Mouse (Mus musculus) gastrocnemius, adult 8-10 months (tissue): ENCODE data around the gene Pla2g10. TPM values are rescaled to one million over a fixed set of nuclear protein-coding genes. Genes with fewer than 3 reads are reported as not detected.
"Not testable (repeated sequence)": the region's sequence is repeated elsewhere in the genome, so short reads cannot be mapped to it uniquely, and the experiment has no call there.

Experiments used
- DNase-seq, 2 experiments: peaks; one replicate each; pipeline ENCODE4 v3.0.0; 2022; ENCODE audit warnings: low spot score in 2 of 2
- total RNA-seq, 4 experiments: library from RNA; stranded (reverse); gene quantifications; 2 replicates each; pipeline ENCODE4 v1.2.4; 2022

Pla2g10 gene
- not detected for total RNA-seq

DNA sequence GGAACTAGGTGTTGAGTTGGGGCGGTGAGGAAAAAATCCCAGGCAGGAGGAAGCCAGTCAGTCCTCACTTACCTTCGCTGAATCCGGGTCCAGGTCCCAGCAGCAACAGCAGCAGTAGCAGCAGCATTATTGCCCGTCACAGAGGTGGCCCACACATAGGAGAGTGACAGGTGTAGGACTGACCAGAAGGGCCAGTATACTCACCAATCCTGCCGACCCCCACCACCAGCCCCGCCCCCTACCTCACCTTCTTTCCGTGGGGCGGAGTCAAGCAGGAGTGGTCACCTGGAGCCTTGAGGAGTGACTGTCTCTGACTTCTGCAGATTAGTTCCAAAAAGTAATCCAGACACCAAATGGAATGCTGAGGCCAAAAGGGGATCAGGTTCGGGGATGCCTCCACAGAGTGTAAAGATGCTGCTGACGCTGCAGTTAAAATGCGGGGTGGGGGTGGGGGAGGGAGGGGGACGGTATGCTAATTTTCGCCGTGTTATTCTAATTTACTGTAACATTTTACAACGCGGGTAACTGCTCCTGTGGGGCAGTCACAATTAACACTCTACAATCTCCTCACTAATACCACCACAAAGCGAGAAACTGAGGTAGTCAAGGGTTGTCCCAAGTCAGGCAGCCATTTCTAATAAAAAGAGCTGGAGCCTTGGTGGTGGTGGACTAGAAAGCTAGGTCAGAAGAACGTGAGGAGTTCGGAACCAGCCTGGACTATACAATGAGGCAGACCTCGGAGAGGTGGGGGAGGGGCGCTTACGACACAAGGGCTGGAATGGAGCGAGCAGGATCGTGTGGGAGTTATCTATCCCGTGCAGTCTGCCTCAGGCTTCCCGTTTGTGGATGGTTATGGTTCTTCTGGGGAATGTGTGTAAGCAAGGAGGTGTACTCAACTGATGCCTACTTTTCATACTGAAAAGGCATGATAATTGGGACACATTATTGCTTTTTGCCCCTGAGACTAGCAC is at the start of gene Pla2g10:
Pla2g10 (minus strand) TSS at position 699 of the 971 bp plus-strand sequence.
- no peak for DNase-seq

DNA sequence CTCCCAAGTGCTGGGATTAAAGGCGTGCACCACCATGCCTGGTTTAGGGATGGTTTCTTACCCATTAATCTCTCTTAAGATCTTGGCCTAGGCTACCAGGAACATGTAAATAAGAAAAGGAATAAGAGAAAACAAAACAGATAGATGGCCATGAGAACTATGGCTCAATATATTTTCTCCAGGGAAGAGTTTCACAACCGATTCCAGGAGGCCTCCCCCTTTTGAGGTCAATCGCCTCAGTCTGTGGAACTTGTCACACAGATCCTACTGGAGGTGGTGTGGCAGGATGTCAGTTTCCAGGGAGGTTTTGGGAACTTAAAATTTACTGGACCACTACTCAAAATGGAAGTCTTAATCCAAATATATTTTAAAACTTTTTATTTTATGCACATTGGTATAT is 43.9 kb upstream of the Pla2g10 start:
- DNase-seq: not testable (repeated sequence)

DNA sequence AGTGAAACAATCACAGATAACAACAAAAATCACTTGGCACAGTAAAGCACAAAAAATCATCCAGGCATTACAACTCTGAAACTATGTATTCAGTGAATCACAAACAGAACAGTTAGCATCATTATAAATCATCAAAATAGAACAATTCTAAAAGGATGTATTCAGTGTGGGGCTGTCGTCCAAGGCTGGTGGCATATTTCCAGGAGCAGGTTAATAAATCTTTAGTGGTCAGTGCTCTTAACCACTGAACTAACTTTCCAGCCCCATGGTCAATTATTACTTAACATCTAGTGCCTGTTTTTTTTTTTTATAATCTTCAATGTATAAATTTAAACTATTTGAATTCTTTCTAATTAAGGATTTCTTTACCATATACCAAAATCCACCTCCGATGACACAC is 43.2 kb upstream of the Pla2g10 start:
- not testable (repeated sequence) for DNase-seq

DNA sequence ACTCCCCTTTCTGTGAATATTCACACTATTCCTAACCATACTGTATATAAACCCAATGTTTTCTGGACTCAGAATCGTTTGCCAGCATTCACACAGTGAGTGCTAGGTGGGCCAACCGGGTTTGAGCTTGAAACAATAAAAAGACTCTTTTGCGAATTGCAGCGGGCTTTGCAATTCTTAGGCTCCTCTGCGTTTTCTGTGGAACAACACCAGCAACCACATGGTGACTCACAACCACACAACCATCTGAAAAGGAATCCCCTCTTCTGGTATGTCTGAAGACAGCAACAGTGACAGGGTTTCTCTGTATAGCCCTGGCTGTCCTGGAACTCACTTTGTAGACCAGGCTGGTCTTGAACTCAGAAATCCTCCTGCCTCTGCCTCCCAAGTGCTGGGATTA is 41.3 kb upstream of the Pla2g10 start:
- not testable (repeated sequence) for DNase-seq

DNA sequence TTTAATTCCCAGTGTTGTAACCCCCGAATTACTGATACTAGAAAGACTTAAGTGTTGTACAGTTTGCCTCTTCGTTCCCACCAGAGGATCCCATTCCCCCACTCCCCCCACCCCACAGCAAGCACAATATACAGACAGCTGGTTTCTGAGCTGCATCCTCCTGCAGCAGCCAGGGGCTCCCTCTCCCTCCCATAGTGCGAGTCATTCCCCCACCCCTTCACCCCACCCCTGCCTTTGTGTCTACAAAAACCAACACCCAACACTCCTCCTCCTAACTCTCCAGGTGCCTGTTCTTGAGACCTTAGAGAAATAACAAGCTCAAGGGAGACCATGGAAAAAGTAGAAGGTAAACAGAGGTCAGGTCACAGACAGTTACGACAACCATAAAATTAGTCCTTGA is 40.8 kb upstream of the Pla2g10 start:
- DNase-seq: not testable (repeated sequence)

DNA sequence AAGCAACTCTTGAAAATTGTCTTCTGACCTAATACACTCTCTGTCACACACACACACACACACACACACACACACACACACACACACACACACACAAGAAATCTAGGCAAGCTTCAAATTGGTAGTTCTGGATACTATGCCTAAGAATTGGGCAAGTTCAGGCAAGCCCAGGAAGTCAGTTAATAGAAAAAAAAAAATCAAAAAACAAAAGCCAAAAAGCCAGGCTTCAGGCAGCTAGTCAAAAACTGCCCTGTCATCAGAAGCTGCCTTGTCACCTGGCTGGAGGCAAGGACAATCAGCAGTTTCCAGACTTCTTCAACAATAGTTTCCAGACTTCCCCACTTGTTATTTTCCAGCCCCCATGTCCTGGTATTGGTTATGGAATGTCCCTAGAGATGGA is 35.6 kb upstream of the Pla2g10 start:
- no peak for DNase-seq

DNA sequence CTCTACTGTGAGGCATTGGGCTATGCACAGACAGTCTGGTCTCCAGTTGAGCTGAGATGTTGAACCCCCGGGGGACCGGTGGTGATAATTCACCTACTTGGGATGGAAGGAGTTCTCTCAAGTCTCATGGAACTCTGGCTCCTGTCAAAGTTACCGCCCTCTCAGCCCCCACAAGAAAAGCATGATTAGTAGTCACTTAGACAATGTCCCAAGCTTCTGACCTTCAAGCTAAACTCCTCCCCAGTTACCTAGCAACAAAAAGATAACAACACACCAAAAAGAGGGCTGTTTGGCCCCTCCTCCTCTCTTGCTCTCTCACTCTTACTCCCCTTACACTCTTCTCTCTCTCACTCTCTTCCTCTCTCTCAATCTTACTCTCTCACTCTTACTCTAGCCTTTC is 33.7 kb upstream of the Pla2g10 start:
- DNase-seq: no peak

DNA sequence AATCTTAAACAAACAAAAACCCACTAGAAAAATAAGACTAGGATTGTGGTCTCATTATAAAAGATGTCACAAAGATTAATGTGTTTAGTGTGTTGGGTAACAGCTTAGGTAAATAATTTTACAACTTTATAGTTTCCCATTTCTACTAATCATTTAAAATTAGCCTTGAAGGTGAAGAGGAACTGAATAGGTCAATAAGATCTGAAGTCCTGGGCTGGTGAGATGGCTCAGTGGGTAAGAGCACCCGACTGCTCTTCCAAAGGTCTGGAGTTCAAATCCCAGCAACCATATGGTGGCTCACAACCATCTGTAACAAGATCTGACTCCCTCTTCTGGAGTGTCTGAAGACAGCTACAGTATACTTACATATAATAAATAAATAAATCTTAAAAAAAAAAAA is 32.0 kb upstream of the Pla2g10 start:
- DNase-seq: not testable (repeated sequence)

DNA sequence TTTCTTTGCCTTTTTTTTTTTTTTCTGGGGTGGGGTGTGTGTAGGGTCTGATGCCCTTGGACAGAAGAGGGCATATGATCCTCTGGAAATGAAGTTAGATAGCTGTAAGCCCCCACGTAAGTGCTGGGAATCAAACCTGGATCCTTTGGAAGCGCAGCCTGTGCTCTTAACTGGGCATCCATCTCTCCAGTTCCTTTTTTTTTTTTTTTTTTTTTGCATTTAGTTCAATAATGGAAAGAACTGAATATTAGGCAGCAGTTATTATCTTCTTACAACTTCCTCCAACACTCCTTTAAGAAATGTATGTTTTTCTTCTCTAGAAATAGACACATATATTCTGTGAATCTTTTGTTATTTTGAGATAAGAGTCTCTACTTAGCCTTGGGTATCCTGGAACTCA is 27.0 kb upstream of the Pla2g10 start:
- DNase-seq: no peak

DNA sequence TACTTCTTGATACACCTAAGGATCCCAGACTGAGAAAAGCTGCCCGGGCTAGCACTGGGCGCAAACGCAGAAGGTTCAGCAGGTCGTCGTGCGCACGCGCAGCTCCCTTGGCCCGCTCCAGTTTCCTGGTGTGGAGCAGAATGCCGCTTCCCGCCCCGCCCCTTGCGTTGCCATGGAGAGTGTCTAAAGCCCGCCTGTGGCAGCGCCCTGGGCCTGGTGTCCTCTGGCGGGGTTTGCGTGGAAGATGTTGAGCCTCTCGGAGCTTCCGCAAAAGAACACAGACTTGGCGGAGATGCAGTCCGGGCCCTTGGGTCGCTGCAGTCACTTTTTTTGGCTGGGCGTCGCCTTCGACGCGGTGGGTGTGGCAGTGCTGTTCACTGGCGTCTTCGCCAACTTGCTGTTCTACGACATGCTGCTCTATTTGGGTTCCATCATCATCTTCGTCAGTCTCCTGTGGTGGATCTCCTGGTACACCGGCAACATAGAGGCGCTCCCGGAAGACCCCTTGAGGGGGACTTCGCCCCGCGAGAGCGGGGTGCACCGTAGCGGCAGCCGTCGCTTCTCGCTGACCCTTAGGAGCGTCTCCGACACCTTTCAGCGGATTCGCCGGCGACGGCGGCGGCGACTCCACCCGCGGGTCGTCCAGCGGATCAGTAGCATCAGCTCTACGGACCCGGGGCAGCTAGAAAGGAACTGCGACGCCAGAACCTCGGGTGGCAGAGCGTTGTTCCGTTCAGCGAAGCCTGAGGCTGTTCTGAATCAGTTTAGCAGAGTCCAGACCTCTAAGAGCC is 23.8 kb upstream of the Pla2g10 start:
- peak; percentile 86 to 91 for DNase-seq

DNA sequence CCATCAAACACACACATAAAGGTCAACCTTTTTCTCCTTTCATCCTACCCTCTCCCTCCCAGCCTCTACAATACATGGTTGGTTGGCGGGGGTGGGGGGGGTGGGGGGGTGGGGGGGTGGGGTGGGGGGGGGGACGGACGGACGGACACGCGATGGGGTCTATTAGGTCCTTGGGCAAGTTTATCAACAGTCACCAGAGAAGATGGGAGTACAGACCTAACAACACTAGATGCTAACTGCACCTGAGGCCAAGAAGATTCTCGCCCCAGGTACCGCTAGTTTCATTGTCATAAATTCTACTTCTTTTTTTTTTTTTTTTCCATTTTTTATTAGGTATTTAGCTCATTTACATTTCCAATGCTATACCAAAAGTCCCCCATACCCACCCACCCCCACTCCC is 23.2 kb upstream of the Pla2g10 start:
- no peak for DNase-seq

DNA sequence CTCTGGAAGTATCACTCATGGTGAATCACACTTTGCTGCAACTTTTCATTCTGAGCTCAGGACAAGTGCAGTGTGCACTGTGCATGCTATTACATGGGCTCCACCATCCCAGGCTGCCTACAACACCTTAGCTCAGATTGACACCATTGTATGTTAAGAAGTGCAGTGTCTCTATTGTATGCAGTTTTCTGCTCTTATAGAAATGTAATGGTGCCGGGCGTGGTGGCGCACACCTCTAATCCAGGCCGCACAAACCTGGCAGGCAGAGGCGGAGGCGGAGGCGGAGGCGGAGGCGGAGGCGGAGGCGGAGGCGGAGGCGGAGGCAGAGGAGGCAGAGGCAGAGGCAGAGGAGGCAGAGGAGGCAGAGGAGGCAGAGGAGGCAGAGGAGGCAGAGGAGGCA is 19.8 kb upstream of the Pla2g10 start:
- no peak for DNase-seq

DNA sequence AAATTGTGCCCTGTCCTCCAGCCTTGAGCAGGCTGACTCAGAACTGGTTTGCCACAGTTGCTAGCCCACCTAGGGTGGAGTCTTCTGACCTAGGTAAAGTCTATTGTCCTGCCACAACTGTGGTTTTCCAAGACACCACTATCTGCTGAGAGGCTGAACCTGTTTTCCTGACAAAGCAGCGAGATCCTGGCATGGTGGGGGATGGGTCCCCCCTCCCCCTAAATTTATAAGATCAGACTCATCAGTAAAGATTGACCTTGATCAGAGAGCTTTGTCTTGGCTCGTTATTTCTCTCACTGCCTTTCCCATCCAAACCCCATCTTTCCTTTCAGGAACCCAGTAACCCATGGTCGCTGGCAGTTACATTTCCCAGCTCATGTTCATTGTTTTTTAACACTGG is 19.2 kb upstream of the Pla2g10 start:
- DNase-seq: no peak

DNA sequence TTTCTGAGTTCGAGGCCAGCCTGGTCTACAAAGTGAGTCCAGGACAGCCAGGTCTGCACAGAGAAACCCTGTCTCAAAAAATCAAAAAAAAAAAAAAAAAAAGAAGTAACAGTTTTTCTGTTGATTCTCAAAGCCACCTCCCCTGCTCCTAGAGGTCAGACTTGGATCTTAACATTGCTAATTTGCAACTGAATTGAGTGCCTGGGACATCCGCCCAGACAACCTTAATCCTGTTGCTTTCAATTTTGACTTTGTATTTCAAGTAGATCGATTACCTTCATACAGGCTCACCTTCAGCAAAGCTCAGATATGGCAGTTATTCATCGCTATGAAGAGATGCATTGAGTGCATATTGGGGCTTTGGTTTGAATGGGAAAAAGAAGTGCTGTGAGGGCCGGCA is 18.5 kb upstream of the Pla2g10 start:
- DNase-seq: no peak

DNA sequence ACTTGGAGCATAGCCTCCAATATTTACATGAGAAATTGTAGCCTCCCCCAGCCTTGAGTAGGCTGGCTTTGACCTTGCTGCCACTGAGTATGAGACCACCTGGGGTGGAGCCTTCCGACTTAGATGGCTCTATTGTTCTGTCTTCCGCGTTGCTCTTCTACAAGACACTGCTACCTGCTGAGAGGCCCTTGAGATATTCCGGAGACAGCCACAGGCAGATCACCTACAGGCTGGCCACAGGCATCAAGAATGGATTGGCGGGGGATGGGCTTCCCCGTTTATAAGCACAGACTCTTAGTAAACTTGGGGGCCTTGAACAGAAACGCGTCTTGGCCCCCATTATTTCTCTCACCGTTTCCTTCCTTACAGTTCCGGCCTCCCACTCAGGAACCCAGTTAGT is 18.0 kb upstream of the Pla2g10 start:
- DNase-seq: not testable (repeated sequence)

DNA sequence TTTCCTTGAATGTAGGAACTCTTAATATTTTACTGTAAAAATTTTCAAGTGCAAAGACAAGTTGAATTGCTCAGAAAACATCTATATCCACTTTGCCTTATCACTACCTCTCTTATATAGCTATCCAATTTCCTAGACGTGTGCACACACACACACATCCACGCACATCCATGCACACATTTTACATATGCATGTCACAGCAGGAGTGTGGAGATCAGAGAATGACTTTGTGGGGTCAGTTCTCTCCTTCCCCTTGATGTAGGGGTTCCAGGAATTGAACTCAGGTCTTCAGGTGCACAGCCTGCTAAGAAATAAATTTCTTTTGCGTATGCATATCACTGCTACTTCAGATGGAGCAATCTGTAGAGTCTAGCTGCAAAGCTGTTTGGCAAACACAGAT is 17.3 kb upstream of the Pla2g10 start:
- DNase-seq: no peak

DNA sequence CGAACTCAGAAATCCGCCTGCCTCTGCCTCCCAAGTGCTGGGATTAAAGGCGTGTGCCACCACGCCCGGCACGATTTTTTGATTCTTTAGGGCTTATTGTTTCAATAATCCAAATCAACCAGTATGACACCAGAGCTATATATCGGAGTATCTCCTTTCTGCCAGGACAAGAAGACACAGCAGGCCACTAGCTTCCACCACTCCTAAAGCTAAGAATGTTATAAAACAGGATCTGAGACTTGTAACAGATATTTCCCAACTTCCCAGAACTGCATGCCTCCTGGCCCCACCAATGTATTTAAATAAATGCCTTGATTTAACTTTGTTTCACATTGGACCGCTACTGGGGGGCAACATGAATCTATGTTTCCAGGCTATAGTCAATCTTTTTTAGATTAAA is 16.9 kb upstream of the Pla2g10 start:
- no peak for DNase-seq

DNA sequence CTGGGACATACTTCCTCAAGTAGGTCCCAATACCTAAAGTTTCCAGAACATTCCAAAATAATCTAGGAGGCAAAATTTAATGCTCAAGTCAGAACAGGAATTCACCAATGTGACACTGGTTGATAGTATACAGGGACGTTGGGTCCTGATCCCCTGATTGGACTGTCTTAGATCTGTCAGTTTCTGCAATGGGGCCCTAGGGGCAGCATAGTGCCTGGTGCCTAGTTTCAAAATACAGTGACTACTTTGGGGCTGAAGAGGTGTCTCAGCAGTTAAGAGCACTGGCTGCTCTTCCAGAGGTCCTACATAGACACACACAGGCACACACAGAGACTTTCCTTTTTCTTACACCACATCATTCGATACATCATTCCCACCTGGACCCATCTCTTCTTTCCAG is 10.1 kb upstream of the Pla2g10 start:
- DNase-seq: no peak

DNA sequence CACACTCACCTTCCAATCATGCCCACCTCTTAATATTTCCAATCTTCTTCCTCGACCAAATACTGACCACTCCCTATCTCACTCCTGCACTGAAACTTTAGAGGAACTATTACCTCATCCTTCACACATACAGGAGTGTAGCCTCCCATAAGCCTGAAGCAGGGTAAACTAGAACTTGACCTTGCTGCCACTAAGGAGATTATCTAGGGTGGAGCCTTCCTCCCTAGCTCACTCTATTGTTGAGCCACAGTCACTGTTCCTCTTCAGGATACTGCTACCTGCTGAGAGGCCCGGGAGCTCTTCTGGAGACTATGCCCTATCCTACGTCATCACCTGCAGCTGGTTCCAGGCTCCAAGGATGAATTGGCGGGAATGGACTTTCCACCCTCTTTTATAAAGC is 8.3 kb upstream of the Pla2g10 start:
- DNase-seq: not testable (repeated sequence)

DNA sequence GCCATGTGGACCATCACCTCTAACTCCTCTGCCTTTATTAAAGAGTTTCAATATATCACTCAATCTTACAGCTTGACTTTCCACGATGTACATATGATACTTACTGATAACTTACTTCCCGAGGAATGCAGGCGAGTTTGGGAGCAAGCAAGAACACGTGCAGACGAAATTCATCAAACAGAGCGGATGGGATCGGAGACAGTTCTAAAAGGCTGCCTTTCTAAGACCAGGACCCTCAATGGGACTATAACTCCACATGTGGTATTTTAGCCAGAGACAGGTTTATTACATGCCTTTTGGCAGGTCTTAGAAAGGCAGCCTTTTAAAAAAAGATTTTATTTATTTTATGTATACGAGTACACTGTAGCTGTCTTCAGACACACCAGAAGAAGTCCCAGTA is 5.2 kb upstream of the Pla2g10 start:
- DNase-seq: no peak

DNA sequence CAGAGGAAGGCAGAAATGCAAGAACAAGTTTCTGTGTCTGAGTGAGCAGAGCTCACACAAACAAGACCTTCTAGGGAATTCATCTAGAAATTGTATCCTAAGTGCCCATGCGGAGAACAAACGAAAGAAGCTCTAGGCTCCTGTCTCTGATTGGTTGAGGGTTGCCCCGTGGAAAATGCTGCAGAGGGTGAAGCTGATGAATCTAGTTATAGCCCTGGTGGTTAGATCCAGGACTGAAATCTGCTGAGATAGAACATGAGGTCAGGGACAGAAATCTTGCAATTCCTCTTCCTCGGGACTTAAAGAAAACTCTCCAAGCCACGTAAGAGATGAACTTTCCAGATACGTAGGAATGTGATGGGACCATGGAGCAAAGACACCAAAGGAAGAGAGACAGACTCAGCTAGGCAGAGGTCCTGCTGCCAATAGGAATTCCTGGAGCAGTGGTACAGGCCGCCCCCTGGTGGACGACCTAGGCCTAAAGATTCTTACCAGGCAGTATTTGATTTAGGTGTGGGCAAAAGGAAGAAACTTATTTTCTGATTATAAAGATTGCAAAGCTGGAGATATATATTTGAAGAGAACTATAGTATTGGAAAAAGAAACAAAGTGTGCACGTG is 2.8 kb upstream of the Pla2g10 start:
- DNase-seq: peak; percentile 42 to 57

DNA sequence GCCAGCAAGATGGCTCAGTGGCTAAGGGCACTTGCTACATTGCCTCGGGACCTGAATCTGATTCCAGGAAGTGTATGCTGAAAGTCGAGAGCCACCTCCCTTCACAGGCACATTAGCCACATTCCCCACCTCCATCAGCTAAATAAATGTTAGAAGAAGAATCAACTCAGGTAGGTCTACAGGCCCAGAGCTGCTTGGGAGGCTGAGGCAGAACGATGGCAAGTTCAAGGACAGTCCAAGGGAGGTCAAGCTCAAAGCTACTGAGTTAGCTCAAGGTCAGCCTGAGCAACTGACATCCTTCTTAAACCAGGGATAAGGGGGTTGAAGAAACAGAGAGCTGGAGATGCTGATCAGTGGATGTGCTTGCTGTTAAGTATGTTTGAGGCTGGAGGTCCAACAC is 2.0 kb upstream of the Pla2g10 start:
- DNase-seq: no peak
